Mouse (Mus musculus): ENCODE data around the gene Ubr1. TPM values are rescaled to one million over a fixed set of nuclear protein-coding genes. Genes with fewer than 3 reads are reported as not detected.

The Ubr1 gene
- 10 to 100 TPM; 24.5 to 29.2 TPM for total RNA-seq (2023)

GRCm38 (mm10) chr2:120970559-120971080 is at the start of gene Ubr1:
Ubr1 (minus strand) TSS chr2:120970715.

GRCm38 (mm10) chr2:121007925-121008663 is 37.6 kb upstream of the Ubr1 start, which contains the start of gene Ccndbp1:
Ccndbp1 (plus strand) TSS chr2:121008403.

GRCm38 (mm10) chr2:120976990-120977925 is 6.7 kb upstream of the Ubr1 start, which contains the start of gene Tmem62:
Tmem62 (plus strand) TSS chr2:120977017.

GRCm38 (mm10) chr2:120850424-120851082 is 120.0 kb downstream of the Ubr1 start, which contains the start of gene Ttbk2:
Ttbk2 (minus strand) TSS chr2:120850604.

GRCm38 (mm10) chr2:120849449-120850423 is 120.8 kb downstream of the Ubr1 start, which contains the start of gene Cdan1:
Cdan1 (minus strand) TSS chr2:120850128.

Other genes with a start within 250 kb of the Ubr1 start
- gene Cdan1, start 120.6 kb downstream of the Ubr1 start, total RNA-seq (2023), result 10 to 100 TPM; 19.0 to 22.5 TPM
- 1 to 10 TPM; 6.7 to 7.7 TPM for gene Ttbk2, start 120.1 kb downstream of the Ubr1 start, total RNA-seq (2023)
- gene Tmem62, start 6.3 kb upstream of the Ubr1 start, total RNA-seq (2023), result 1 to 10 TPM; 6.8 to 9.1 TPM
- gene Ccndbp1, start 37.7 kb upstream of the Ubr1 start, total RNA-seq (2023), result 10 to 100 TPM; 59.3 to 62.5 TPM
- gene Epb42, start 66.4 kb upstream of the Ubr1 start, total RNA-seq (2023), result 10 to 100 TPM; 15.1 to 17.4 TPM
- not detected for gene Tgm5, start 115.1 kb upstream of the Ubr1 start, total RNA-seq (2023)
- not detected for gene Tgm7, start 139.1 kb upstream of the Ubr1 start, total RNA-seq (2023)
- gene Adal, start 169.7 kb upstream of the Ubr1 start, total RNA-seq (2023), result 1 to 10 TPM; 4.3 to 6.4 TPM
- 1 to 10 TPM; 6.0 to 6.2 TPM for gene Lcmt2, start 169.9 kb upstream of the Ubr1 start, total RNA-seq (2023)
- gene Tubgcp4, start 199.9 kb upstream of the Ubr1 start, total RNA-seq (2023), result 10 to 100 TPM; 40.2 to 45.8 TPM
- gene Zscan29, start 200.4 kb upstream of the Ubr1 start, total RNA-seq (2023), result 10 to 100 TPM; 42.1 to 43.2 TPM

All from neutrophil, adult 83 days (primary cell).